Comparison of ENCODE assay signal across 9 mouse cellular contexts in the genomic region with DNA sequence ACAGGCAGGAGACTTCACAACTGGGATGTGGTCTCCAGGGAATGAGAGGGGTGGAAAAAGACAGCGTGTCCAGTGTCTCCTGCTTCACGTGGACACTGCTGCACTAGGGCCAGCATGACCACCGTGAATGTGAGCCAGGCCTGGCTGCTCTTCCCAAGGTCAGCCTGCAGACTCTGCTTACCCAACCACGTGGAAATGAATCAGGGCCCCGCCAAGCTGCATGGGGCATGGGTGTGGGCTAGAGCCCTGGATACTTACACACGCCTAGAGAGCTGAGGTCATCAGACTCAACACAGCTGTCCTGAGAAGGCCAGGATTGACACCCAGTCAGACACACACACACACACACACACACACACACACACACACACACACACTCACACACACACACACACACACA.
DNase-seq lines count a peak whose midpoint lies in the region; ATAC-seq lines count a peak whose summit lies in the region.
"Had no signal": no experiment of that assay in that cellular context is flagged by ENCODE, and none has a peak within 500 bp of the region (broad histone marks: within the 10 kb centered on the region; RNA-seq: fewer than 3 reads in every experiment).

No protein-coding gene starts in this region.

- WGBS in midbrain, embryonic 14.5 days = 74% methylated on average over 6 of the region's 6 CpGs

- no peaks in the 10 kb centered on the region for H3K36me3 ChIP-seq in midbrain, embryonic 14.5 days (ENCODE audit: control insufficient read depth, insufficient read depth, low read length)

- H3K27me3 ChIP-seq in midbrain, embryonic 14.5 days (ENCODE audit: control insufficient read depth, insufficient read depth, low read length) = no peaks in the 10 kb centered on the region

- DNase-seq in urinary bladder, postnatal 14 days (ENCODE audit: low spot score) = peak; percentile 50
- no peak for DNase-seq in urinary bladder, adult 2 months (ENCODE audit: low spot score)
- peak; percentile 89 for DNase-seq in gastrocnemius, adult 18-20 months (ENCODE audit: low spot score)
- peak; percentile 52 to 64 for DNase-seq in heart, postnatal 36 days
- DNase-seq in thymus, postnatal 25 days = no peak
- DNase-seq in natural killer cell, adult 2 months (ENCODE audit: low spot score in 2 of 2) = no peak
- DNase-seq in midbrain, embryonic 14.5 days = no peak
- DNase-seq: cerebellum, adult 8-10 months had no signal

- no peaks in the 10 kb centered on the region for H3K9me3 ChIP-seq in midbrain, embryonic 14.5 days (ENCODE audit: control insufficient read depth, low read length)

- H3K4me2 ChIP-seq in midbrain, embryonic 14.5 days (ENCODE audit: low read length) = no peak overlapping the region

- H3K27ac ChIP-seq in midbrain, embryonic 14.5 days (replicated peaks; ENCODE audit: low read depth, low read length) = no peak overlapping the region

- no peak overlapping the region for H3K4me3 ChIP-seq in midbrain, embryonic 14.5 days (replicated peaks; ENCODE audit: low read depth, low read length)

- no peak overlapping the region for H3K9ac ChIP-seq in midbrain, embryonic 14.5 days (replicated peaks; ENCODE audit: low read length)

- intact Hi-C loops in heart, postnatal 36 days (cut with DNase I) = no loop called here

- ATAC-seq in activated CD4-positive, CD25-positive, alpha-beta regulatory T cell, adult 4 months = no peak
- no peak for ATAC-seq in midbrain, embryonic 14.5 days (ENCODE audit: low FRiP score, low TSS enrichment)

- no peaks in the 10 kb centered on the region for H3K4me1 ChIP-seq in midbrain, embryonic 14.5 days (ENCODE audit: control insufficient read depth, insufficient read depth, low read length)

Comparison
In these comparisons a context has a peak if more than half of its experiments do, and no peak if none do; other contexts are left out.
1. DNase-seq: peak in urinary bladder, postnatal 14 days (single experiment), gastrocnemius, adult 18-20 months (single experiment) and heart, postnatal 36 days (2 of 2); none in urinary bladder, adult 2 months (single experiment), thymus, postnatal 25 days (single experiment), natural killer cell, adult 2 months (0 of 2) and midbrain, embryonic 14.5 days (single experiment).